Mouse (Mus musculus) limb, embryonic 10.5 days (tissue): ENCODE data around the gene Olfr1318. TPM values are rescaled to one million over a fixed set of nuclear protein-coding genes. Genes with fewer than 3 reads are reported as not detected.

Source experiments
- DNase-seq: peaks from one replicate; pipeline ENCODE4 v3.0.0-alpha.2; 2017; ENCODE audit warnings: low spot score
- H3K27ac ChIP-seq: fragments of 300-500 bp; sonication (generic); 2 replicates; pipeline ENCODE4 v1.5.1; 2016; ENCODE audit warnings: mild to moderate bottlenecking
- H3K27me3 ChIP-seq: fragments of 300-500 bp; sonication (generic); 2 replicates; pipeline ENCODE4 v1.6.1; 2016; ENCODE audit warnings: low read depth, mild to moderate bottlenecking; ENCODE audit not compliant: poor library complexity, severe bottlenecking
- H3K36me3 ChIP-seq: fragments of 300-500 bp; sonication (generic); 2 replicates; pipeline ENCODE4 v1.6.1; 2016; ENCODE audit warnings: mild to moderate bottlenecking, moderate library complexity
- H3K4me1 ChIP-seq: fragments of 300-500 bp; sonication (generic); 2 replicates; pipeline ENCODE4 v1.6.1; 2016
- H3K4me3 ChIP-seq: fragments of 300-500 bp; sonication (generic); 2 replicates; pipeline ENCODE4 v1.5.1; 2016; ENCODE audit warnings: mild to moderate bottlenecking, moderate library complexity
- H3K9me3 ChIP-seq: fragments of 300-500 bp; sonication (generic); replicated peaks from 2 replicates; pipeline ENCODE4 v1.6.1; 2016; ENCODE audit warnings: mild to moderate bottlenecking
- WGBS: fragments of 180-500 bp; shearing (Covaris S2); methylation state at CpG from one replicate; pipeline ENCODE4 v1.1.7; 2016; 5-methylcytosine and 5-hydroxymethylcytosine counted together
- polyA plus RNA-seq: library from polyadenylated mRNA; unstranded; fragments of >200 nt; fragmentation: Nextera tagmentation; extraction: Ambion mirVana; gene quantifications from 2 replicates; pipeline ENCODE4 v1.2.1, GENCODE M21; 2016

Olfr1318 gene
- polyA plus RNA-seq, result not detected in 2 replicates

GRCm38 (mm10) chr2:112153898-112154297 lies at the start of gene Olfr1318:
TSS of gene Olfr1318 (plus strand) at chr2:112154198.
- no peaks in the 10 kb centered on the region for H3K4me1 ChIP-seq
- no peaks in the 10 kb centered on the region for H3K27me3 ChIP-seq
- no peak within 1 kb of the TSS for H3K27ac ChIP-seq
- DNase-seq, result no peak
- H3K4me3 ChIP-seq, result no peak within 1 kb of the TSS
- no peaks in the 10 kb centered on the region for H3K36me3 ChIP-seq
- no peaks in the 10 kb centered on the region for H3K9me3 ChIP-seq

- Histone ChIP-seq H3K4me1 (no peaks in the 10 kb centered on the region), H3K4me3 (no peak within 1 kb of the TSS), H3K27ac (no peak within 1 kb of the TSS), H3K9me3 (no peaks in the 10 kb centered on the region), H3K36me3 (no peaks in the 10 kb centered on the region), H3K27me3 (no peaks in the 10 kb centered on the region)
- DNase-seq, result no peak
- 84% methylated on average over 1 of the region's 1 CpGs for WGBS
Observed at GRCm38 (mm10) chr2:112115340-112115739, 38.7 kb upstream of the Olfr1318 start, which contains the start of gene Olfr1315-ps1. TSS of gene Olfr1315-ps1 (minus strand) at chr2:112115440.

- H3K27ac ChIP-seq, result no peak within 1 kb of the TSS
- no peak within 1 kb of the TSS for H3K4me3 ChIP-seq
- 94% methylated on average over 2 of the region's 2 CpGs for WGBS
- H3K9me3 ChIP-seq, result no peaks in the 10 kb centered on the region
- DNase-seq, result no peak
- H3K4me1 ChIP-seq, result no peaks in the 10 kb centered on the region
- H3K36me3 ChIP-seq, result no peaks in the 10 kb centered on the region
- no peaks in the 10 kb centered on the region for H3K27me3 ChIP-seq
Observed at GRCm38 (mm10) chr2:112134877-112135276, 19.1 kb upstream of the Olfr1318 start, which contains the start of gene Olfr1316. TSS of gene Olfr1316 (minus strand) at chr2:112134977.

GRCm38 (mm10) chr2:112140029-112140428 lies 14.0 kb upstream of the Olfr1318 start, which contains the start of gene Olfr1317:
TSS of gene Olfr1317 (plus strand) at chr2:112140329.
- Histone ChIP-seq H3K36me3 (no peaks in the 10 kb centered on the region), H3K9me3 (no peaks in the 10 kb centered on the region)
- WGBS, result 88% methylated on average over 2 of the region's 2 CpGs

GRCm38 (mm10) chr2:112196859-112197258 lies 42.9 kb downstream of the Olfr1318 start:
- H3K27ac ChIP-seq, result no peak overlapping the region
- 2% methylated on average over 2 of the region's 2 CpGs for WGBS
- H3K27me3 ChIP-seq, result no peaks in the 10 kb centered on the region
- no peak overlapping the region for H3K4me3 ChIP-seq
- H3K4me1 ChIP-seq, result no peaks in the 10 kb centered on the region
- no peaks in the 10 kb centered on the region for H3K9me3 ChIP-seq
- H3K36me3 ChIP-seq, result no peaks in the 10 kb centered on the region
- DNase-seq, result peak; percentile 38

More at GRCm38 (mm10) chr2:112140029-112140428, 14.0 kb upstream of the Olfr1318 start, which contains the start of gene Olfr1317:
- DNase-seq, result no peak
- no peaks in the 10 kb centered on the region for H3K4me1 ChIP-seq
- H3K27me3 ChIP-seq, result no peaks in the 10 kb centered on the region
- no peak within 1 kb of the TSS for H3K27ac ChIP-seq
- H3K4me3 ChIP-seq, result no peak within 1 kb of the TSS

- Histone ChIP-seq H3K27ac (no peak overlapping the region), H3K4me1 (no peaks in the 10 kb centered on the region), H3K4me3 (no peak overlapping the region), H3K9me3 (no peaks in the 10 kb centered on the region), H3K36me3 (no peaks in the 10 kb centered on the region), H3K27me3 (no peaks in the 10 kb centered on the region)
- WGBS, result 84% methylated on average over 6 of the region's 6 CpGs
- DNase-seq, result no peak
Observed at GRCm38 (mm10) chr2:112203056-112203455, 49.1 kb downstream of the Olfr1318 start.

Other genes with a start within 250 kb of the Olfr1318 start
- not detected in 2 replicates for gene Olfr1306, start 237.9 kb upstream of the Olfr1318 start, polyA plus RNA-seq
- gene Olfr1307, start 204.8 kb upstream of the Olfr1318 start, polyA plus RNA-seq, result not detected in 2 replicates
- not detected in 2 replicates for gene Olfr1308, start 189.3 kb upstream of the Olfr1318 start, polyA plus RNA-seq
- not detected in 2 replicates for gene Olfr1309, start 163.9 kb upstream of the Olfr1318 start, polyA plus RNA-seq
- not detected in 2 replicates for gene Olfr1310, start 141.5 kb upstream of the Olfr1318 start, polyA plus RNA-seq
- gene Olfr1311, start 129.8 kb upstream of the Olfr1318 start, polyA plus RNA-seq, result not detected in 2 replicates
- not detected in 2 replicates for gene Olfr1312, start 104.0 kb upstream of the Olfr1318 start, polyA plus RNA-seq
- not detected in 2 replicates for gene Olfr1313, start 76.4 kb upstream of the Olfr1318 start, polyA plus RNA-seq
- gene Olfr1314, start 57.4 kb upstream of the Olfr1318 start, polyA plus RNA-seq, result not detected in 2 replicates
- gene Olfr1315-ps1, start 38.8 kb upstream of the Olfr1318 start, polyA plus RNA-seq, result not detected in 2 replicates
- gene Olfr1316, start 19.2 kb upstream of the Olfr1318 start, polyA plus RNA-seq, result not detected in 2 replicates
- not detected in 2 replicates for gene Olfr1317, start 13.9 kb upstream of the Olfr1318 start, polyA plus RNA-seq
- 15.0 and 18.0 TPM in 2 replicates for gene Lpcat4, start 85.3 kb downstream of the Olfr1318 start, polyA plus RNA-seq
- gene Nutm1, start 105.1 kb downstream of the Olfr1318 start, polyA plus RNA-seq, result 0.04 and 0.10 TPM in 2 replicates
- 188 and 253 TPM in 2 replicates for gene Nop10, start 107.7 kb downstream of the Olfr1318 start, polyA plus RNA-seq
- 5.0 and 7.4 TPM in 2 replicates for gene Slc12a6, start 111.6 kb downstream of the Olfr1318 start, polyA plus RNA-seq
- gene Gm21985, start 112.1 kb downstream of the Olfr1318 start, polyA plus RNA-seq, result not detected in 2 replicates
- 117 and 127 TPM in 2 replicates for gene Emc4, start 213.8 kb downstream of the Olfr1318 start, polyA plus RNA-seq
- gene Katnbl1, start 225.0 kb downstream of the Olfr1318 start, polyA plus RNA-seq, result 37.5 and 44.4 TPM in 2 replicates